Mouse (Mus musculus): ENCODE results near the gene Kcnj1.

Kcnj1 gene

GRCm38 (mm10) chr9:32394761-32395161, 22.5 kb downstream of the Kcnj1 start:
- no peak for DNase-seq (ENCODE audit: low read depth, low spot score)

- DNase-seq (ENCODE audit: low read depth, low spot score) = no peak
Observed at GRCm38 (mm10) chr9:32400212-32400611, 27.9 kb downstream of the Kcnj1 start.

DNA sequence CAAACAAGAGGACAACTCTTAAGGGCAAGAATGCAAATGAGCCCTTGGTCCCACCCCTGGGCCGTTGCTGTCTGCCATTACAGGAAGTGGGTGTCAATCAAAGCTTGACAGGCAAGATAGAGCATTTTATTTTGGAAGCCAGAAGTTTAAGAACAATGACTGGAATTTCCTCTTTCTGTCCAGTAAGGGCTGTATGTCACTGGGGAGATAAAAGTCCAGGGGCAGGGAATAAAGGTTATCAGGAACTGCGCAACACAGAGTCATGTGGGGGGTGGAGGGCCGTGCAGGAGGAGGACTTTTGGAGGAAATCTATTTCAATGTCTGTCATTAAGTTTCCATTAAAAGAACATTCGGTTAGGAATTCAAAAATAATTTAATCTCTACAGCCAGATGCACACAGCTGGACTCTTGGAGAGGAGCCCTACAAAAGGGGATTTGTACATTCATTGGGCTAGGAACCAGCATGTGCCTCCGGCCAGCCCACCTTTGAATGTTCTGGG, 28.4 kb downstream of the Kcnj1 start:
- DNase-seq (ENCODE audit: low read depth, low spot score) = no peak

DNA sequence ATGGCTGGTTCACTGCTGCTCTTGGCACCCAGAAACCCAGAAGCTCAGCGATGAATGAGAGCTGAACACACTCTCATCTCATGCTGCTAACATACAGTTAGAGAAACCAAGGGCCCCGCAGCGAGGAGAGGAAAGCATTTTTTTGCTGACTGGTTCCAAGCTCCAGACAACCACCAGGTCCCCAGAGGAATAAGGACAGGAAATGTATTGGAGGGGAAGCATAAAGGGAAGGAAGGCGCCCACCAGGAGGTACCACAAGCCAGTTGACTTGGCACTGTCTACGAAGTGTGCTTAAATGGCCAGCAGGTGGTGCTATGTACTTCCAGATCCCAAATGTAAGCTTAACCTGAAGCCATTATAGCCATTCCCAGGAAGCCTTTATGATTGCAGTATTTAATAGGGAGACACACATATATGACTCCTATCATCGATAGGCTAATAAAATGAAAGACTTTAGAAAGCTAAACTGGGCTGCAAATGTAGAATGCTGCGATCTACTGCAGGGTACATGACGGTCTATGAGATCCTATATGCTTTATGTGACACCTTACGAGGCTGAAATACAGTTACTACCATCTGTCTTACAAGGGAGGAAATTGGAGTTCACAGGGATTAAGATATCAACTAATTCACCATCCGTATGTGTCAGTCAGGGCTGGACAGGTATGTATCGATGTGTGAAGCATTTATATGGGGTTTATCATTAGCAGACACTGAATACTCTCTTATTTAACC, 33.1 kb downstream of the Kcnj1 start:
- DNase-seq (ENCODE audit: low read depth, low spot score) = peak; percentile 72

GRCm38 (mm10) chr9:32408730-32409059, 36.4 kb downstream of the Kcnj1 start:
- DNase-seq (ENCODE audit: low read depth, low spot score) = no peak

- peak; percentile 44 for DNase-seq (ENCODE audit: low read depth, low spot score)
Observed at GRCm38 (mm10) chr9:32409060-32409961, 37.0 kb downstream of the Kcnj1 start.

DNA sequence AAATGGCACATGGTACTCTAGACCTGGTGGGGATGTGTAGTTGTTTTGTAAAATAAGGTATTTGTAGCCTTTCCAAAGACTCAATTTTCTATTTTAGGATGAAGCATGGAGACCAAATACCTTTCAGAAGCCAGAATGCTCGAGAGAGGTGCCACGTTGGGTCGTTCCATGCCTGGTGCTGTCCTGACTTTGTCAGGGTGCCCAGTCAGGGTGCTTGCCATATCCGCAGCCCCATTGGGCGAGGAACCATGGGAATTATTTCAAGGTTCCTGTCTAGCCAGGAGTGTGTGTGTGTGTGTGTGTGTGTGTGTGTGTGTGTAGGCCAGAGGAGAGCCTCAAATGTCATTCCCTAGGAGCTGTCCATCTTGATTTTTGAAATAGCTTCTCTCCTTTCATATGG, 38.4 kb downstream of the Kcnj1 start:
- no peak for DNase-seq (ENCODE audit: low read depth, low spot score)

DNA sequence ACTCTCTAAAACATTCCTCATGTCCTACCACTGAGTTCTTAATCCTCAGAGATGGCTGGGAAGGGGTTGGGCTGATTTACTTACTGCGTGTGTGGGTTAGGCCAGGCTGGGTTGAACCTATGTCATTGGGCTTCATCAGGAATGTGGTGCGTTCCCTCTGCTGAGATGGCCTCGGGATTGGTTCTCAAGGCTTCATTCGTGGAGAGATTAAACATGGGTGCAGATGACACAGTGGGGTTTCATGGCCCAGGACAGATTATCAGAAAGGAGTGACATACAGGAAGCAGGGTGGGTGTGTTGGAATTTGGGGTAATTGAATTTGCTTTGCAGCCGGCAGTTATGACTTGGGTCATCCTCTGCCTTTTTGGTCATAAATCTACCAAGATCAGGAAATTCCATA, 39.2 kb downstream of the Kcnj1 start:
- DNase-seq (ENCODE audit: low read depth, low spot score) = no peak

GRCm38 (mm10) chr9:32412836-32413580, 40.7 kb downstream of the Kcnj1 start:
- no peak for DNase-seq (ENCODE audit: low read depth, low spot score)

- no peak for DNase-seq (ENCODE audit: low read depth, low spot score)
Observed at GRCm38 (mm10) chr9:32414956-32415355, 42.7 kb downstream of the Kcnj1 start.

DNA sequence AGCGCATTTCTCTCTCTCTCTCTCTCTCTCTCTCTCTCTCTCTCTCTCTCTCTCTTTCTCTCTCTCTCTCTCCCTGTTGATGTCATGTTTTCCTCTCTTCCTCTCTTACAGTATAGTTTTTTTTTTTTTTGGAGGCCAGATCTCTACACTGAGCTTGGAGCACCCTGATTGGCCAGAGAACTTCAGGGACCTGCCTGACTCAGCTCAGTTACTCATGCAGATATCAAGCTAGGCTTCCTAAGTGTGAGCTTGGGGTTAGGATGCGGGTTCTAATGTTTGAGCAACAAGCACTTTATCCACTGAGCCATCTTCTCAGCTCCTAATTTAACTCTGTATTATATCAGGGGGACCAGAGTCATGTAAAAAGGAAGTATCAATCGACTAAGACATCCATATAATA, 43.7 kb downstream of the Kcnj1 start:
- no peak for DNase-seq (ENCODE audit: low read depth, low spot score)

DNA sequence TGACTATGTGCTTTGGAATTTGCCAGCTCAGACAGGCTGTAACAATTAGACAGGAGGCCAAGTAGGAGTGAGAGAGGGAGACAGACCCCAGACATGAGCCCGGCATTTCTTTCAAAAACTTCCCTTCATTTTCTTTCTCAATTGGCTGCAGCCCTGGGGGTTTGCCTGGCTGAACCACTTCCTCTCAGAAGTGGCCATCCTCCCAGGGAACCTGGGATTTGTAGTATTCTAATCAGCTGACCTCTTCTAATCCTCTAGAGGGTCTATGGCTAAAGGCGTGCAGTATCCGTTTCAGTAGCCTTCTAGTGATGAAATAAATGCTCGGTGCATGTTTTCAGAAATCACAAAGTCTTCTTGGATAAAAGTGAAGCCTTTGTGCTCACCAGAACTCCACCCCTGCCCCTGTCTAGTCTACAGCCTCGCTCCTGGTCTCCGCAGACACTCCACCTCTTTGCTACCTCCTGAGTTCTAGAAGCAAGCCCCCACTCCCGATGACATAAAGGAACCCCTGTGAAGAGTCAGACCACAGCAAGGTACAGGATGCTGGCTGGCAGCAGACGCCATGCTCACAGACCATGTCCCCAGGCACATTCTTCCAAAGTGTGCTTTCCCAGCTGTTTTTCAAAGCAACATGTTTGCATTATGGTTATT, 45.3 kb downstream of the Kcnj1 start:
- DNase-seq (ENCODE audit: low read depth, low spot score) = no peak

DNA sequence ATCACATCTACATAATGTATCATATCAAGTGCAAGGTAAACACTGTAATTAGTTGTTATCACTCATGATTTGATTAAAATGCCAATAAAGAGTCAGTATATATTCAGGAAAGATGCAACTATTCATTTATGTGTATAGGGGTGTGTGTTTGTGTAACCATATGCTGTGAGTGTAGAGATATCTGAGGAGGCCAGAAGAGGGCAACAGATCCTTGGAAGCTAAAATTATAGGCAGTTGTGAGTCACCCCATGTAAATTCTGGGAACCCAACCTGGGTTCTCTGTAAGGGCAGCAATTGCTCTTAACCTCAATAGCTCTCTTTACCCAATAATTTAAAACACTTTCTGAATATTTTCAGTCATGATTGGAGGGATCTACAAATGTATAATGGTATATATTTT, 48.4 kb downstream of the Kcnj1 start:
- DNase-seq (ENCODE audit: low read depth, low spot score) = no peak

DNA sequence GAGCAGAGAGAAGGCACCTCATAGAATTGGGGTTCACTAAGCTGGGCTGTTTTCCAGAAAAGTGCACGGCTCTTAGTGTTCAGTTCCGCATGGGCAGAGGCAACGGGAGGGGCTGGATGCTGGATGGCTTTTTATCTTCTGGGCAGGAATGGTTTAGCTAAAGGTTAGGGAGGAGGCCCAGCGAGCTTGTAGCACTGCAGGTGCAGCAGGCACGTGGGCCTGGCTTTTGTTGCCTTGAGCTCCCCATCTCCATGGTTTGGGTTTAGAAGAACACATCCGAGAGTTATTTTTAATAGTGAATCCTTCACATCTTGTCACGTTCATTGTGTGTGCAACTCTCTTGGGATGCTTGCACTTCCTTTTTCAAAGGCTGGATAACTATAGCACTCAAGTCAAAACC, 53.0 kb downstream of the Kcnj1 start:
- DNase-seq (ENCODE audit: low read depth, low spot score) = no peak

GRCm38 (mm10) chr9:32431061-32431460, 58.8 kb downstream of the Kcnj1 start:
- no peak for DNase-seq (ENCODE audit: low read depth, low spot score)

DNA sequence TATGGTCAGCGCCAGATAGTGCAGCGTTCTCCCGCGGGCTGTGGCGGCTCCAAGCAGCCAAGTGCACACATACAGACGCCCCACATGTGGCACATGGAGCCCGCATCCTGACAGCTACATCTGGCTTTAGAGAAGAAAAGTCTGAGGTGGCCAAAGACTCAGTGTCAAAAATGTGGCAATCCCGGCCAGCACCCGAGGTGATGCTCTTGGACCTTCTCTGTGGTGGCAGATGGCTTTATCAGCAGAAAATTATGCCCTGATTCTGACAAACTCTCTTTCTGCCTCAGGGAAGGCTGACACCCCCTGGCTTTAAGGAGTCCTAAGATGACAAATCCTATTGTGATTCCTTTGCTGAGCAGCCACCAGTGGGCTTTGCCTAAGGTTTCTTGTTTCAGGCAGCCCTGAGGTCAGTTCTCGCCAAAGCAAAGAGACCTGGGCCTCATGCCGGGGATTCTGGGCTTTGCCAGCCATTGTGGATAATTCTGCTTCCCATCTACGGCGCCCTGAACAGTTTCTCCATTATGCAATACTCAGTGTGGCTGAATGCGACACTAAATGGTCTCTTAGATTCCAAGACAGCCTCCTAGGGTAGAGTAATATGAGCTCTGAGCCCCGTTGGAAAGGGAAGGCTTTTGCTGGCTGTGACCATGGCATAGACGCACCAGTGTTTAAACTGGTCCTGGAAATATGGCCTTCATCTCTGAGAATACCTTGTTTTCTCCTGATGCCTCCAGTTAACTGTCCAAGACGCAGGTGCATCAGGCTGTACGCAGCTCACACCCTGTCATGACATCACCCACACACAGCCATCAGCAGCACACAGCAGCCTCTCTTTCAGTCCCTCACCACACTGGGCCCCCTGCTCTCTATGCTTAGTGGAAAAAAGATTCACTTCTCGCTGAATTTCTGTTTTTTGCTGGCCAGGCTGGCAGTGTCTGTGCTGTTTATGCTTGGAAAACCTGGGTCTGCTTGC, 62.2 kb downstream of the Kcnj1 start:
- no peak for DNase-seq (ENCODE audit: low read depth, low spot score)

GRCm38 (mm10) chr9:32443115-32443514, 70.8 kb downstream of the Kcnj1 start:
- DNase-seq (ENCODE audit: low read depth, low spot score) = no peak

DNA sequence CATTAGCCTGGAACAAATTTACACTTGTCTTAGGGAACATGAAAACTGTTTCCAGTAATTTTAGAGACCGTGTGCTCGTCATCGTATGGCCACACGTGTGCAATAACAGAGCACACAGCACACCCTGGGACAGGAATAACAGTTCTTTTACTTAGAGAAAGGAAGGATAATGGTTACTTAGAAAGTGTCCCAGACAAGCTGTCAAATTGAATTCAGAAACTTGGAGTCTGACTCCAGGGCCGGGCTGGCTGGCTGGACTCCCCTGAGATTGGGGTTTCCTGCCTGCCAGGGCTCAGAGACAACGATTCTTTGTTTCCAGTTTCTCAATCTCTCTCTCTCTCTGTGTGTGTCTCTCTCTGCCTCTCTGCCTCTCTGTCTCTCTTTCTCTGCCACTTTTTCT, 71.5 kb downstream of the Kcnj1 start:
- DNase-seq (ENCODE audit: low read depth, low spot score) = peak; percentile 41

DNA sequence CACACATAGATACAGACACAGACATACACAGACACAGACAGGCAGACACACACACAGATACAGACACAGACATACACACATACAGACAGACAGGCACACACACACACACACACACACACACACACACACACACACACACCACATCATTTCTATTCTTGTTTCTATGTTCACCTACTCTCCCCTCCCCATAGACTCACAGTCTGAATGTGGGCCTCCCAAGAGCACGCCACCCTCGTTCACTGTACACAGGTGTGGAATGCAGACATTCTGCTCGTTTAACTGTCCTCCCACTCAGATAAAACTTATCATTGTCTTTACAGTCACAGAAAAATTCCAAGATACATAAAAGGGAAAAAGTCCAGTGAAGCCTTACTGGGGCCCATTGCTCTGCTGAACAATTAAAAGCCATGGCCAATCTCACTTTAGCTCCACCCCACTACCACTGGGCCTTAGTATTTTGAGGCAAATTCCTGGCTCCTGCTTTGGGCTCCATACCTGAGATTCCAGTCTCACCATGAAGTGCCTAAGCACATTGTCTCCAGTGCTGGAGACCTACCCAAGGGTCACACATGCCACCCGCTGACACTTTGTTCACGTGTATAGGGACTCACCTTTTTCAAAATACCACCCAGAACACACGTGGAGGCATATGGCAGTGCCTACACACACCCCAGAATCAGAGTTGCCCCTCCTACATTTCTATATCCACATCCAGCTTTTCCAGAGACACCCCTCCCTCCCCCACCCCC, 72.3 kb downstream of the Kcnj1 start:
- DNase-seq (ENCODE audit: low read depth, low spot score) = no peak

DNA sequence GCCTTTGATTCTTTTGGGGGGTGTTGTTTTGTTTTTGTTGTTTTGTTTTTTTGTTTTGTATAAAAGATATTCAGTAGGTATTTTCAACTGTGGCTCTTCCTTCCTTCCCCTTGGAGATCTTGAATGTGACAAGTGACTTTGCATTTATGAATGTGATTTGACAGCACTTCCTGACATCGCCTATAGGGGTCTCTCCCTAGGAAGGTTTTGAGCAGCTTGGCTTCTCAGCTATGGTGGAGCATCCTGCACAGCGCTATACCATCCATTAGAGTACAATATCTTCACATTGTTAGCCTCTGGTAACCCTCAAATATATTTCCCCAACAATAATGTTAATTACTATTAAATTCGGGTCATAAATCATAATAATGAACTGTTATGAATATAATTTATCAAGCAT, 73.5 kb downstream of the Kcnj1 start:
- no peak for DNase-seq (ENCODE audit: low read depth, low spot score)
